Mouse (Mus musculus) adrenal gland, postnatal 25 days (tissue): ENCODE measurements around the gene Pgk1. TPM values are rescaled to one million over a fixed set of nuclear protein-coding genes. Genes with fewer than 3 reads are reported as not detected.
"Not testable (repeated sequence)": the region's sequence is repeated elsewhere in the genome, so short reads cannot be mapped to it uniquely, and the experiment has no call there.

Experiments
- DNase-seq: peaks from one replicate; pipeline ENCODE4 v3.0.0; 2021; ENCODE audit warnings: mixed read lengths
- long read RNA-seq: library from polyadenylated mRNA; stranded (forward); transcript quantifications from one replicate; pipeline ENCODE4 v2.0.0, GENCODE M21; 2021
- total RNA-seq: library from RNA; stranded (reverse); gene quantifications from 2 replicates; pipeline ENCODE4 v1.2.3, GENCODE M21; 2021

The Pgk1 gene
- 218 and 234 TPM in 2 replicates for total RNA-seq
- long read RNA-seq, transcript Pgk1-201 (11 exons, 1,825 nt): major isoform, 414 of 447 reads
- long read RNA-seq, partial matches to known transcripts: 30 of 447 reads
- long read RNA-seq, other reads (novel, unspliced or antisense): 3 of 447 reads

DNA sequence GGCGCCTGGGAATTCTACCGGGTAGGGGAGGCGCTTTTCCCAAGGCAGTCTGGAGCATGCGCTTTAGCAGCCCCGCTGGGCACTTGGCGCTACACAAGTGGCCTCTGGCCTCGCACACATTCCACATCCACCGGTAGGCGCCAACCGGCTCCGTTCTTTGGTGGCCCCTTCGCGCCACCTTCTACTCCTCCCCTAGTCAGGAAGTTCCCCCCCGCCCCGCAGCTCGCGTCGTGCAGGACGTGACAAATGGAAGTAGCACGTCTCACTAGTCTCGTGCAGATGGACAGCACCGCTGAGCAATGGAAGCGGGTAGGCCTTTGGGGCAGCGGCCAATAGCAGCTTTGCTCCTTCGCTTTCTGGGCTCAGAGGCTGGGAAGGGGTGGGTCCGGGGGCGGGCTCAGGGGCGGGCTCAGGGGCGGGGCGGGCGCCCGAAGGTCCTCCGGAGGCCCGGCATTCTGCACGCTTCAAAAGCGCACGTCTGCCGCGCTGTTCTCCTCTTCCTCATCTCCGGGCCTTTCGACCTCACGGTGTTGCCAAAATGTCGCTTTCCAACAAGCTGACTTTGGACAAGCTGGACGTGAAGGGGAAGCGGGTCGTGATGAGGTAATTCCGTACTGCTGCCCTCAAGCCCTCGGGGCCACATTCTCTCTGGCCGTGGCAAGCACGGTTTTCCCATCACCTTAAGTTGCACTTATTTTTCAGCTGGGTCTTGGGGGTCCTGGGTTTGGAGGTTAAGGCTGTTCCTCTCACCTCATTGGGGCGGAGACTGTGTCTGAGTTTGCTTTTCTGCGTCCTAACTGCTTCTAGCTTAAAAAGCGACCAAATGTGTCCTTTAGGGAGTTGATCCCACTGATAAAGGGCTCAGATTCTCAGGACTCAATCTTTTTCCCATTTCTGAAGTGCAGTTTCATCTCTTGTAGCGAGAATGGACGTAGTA is at the start of gene Pgk1:
Gene Pgk1 (plus strand): TSS at position 388 of the 937 bp plus-strand sequence.
- DNase-seq: peak; percentile 87

- no peak for DNase-seq
Measured at GRCm38 (mm10) chrX:106139309-106140070, 47.4 kb upstream of the Pgk1 start.

DNA sequence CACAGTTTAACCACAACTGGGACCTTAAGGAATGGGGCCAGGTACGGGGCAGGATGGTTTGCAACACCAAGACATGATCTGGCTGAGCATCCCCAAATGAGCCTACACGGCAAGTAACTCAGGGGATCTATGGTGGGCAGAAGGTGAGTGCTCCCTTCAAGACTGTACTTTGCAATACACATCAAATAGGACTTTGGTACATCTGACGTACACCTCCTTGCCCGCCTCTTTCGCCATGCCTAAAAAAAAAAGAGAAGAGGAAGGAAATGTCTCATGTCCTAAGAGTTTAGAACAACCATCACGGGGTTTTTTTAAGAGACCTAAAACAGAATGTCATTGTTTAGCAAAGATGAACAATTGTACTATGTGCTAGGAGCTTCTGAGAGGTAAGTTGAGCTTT is 44.0 kb upstream of the Pgk1 start, which contains the start of gene Tlr13:
Gene Tlr13 (plus strand): TSS at position 269 of the 400 bp plus-strand sequence.
- DNase-seq: no peak

DNA sequence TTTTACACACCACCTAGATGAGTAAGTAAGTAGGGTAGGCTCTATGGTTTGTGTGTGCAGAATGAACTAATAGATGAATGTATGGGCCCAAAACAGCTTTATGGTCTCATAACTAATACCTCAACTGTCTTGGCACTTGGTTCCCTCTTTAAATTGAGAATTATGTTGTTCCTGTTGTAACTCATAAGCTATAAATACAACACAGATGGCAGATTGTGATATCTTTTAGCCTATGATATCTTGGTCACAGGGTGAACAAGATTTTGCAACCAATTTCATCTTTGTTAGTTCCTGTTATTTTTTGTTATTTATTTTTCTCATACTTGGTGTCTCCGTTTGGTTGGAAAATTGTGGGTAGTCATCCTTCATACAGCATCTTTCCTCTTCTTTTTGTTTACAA is 38.7 kb upstream of the Pgk1 start:
- DNase-seq: no peak

DNA sequence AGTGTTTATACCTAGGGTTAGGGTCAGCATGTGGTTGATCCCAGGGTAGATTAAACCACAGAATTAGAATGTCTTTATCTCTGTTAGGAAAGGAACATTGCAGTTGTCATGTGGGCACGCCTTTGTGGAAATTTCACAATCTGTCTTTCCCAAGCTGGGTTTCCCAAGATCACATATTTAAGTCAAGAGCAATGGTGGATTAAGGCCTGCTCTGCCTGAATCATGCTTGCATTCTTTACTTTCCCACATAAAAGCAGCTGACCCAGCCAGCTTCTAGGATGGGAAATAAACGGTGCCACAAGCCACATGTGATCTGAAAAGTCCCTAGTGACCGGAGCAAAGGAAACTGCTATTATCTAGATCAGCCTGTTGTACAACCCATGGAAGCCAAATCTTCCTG is 37.4 kb upstream of the Pgk1 start:
- DNase-seq: no peak

DNA sequence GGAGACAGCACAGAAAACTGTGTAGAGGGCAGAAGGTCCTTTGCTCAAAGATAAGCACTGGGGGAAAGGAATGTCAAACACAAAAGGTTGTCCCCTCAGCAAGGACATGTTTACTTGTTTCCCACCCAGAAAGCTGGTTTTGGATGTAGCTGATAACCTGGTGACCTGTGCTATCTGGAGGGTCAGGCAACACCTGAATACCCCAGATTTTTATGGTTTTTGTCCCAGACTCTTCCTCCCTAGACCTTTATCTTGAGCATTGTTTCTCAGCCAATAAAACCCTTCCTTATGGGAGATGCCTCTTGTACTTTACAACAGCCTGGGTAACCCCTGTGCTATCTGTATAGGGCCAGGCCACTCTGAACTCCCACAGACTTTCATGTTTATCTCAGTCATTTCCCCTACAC is 32.7 kb upstream of the Pgk1 start:
- no peak for DNase-seq

DNA sequence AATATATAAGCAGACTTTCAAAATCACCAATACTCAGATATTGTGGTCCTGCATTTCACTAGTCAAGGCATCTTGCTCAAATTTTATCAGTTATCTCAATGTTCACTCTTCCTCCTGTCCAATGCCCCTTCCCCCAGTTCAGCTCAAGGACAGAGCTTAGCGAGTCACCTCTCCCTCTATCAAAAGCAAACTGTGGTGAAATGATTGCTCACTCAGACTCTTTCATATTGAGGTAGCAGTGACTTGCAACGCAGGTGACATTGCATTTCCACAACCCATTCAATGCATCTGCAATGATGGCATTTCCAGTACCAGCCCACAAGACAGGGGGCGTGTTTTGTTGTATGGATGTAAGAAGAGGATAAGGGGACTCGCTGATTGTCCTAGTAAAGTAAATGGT is 31.0 kb upstream of the Pgk1 start:
- no peak for DNase-seq

DNA sequence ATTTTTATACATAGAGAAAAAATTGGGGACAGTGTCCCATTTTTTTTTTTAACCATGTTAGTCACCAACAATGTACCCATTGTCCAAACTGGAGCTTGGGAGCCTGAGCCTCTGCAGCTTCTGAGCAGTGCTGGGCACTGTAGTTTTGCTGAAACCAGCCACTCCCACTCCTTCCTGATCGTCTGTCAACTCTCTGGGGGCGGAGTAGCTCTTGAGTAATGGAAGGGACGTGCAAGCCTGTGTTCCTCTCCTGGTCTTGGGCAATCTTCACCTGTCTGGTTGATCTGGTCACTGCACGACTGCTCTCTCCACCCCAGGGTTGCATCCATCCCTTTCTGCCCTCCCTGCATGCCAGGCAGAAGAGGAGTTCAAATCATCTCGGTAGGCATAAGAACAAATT is 22.9 kb upstream of the Pgk1 start:
- DNase-seq: no peak

- no peak for DNase-seq
Measured at GRCm38 (mm10) chrX:106164555-106164954, 22.3 kb upstream of the Pgk1 start.

DNA sequence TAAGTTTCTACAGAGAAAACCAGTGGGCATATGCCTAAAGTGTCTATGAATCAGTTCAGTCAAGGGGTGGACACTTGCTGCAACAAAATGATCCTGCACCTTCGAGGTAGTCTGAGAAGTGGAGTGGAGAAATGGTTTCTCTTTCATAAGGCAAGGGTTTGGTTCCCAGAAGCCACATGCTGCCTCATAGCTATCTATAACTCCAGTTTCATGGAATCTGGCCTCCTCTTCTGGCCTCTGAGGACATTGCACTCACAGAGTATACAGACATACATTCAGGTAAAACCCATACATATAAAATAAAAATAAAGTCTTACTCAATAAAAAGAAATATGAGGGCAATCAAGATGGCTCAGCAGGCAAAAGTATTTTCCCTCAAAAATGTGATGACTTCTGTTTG is 21.8 kb upstream of the Pgk1 start:
- no peak for DNase-seq

DNA sequence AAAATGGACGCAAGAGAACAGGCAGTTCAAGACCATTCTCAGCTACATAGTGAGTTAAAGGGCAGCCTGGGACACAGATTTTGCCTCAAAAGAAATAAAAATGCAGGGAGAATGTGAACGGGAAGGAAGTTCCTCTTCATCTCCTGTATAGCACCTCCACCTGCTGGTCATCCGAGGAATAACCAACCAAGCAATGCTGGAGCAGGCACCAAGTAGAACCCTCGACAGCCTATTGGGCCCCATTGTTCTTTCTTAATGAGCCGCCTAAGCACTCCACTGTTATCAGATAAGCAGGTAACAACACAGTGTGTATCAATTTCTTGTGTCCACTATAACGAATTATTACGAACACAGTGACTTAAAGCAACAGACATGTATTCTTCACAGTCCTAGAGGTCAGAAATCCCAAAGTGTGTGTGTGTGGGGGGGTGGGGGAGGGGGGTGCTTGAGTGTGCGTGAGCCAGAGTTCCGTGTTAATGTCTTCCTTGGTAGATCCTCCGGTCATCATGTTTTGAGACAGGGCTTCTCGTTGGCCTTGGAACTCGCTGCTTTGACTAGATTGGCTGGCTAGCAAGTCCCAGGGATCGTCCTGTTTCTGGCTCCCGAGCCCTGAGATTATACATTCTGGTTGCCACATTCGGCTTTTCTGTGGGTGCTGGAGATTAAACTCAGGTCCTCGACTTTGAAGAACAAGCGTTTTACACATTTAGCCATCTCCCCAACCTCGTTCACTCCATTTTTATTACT is 15.6 kb upstream of the Pgk1 start:
- peak; percentile 62 for DNase-seq

DNA sequence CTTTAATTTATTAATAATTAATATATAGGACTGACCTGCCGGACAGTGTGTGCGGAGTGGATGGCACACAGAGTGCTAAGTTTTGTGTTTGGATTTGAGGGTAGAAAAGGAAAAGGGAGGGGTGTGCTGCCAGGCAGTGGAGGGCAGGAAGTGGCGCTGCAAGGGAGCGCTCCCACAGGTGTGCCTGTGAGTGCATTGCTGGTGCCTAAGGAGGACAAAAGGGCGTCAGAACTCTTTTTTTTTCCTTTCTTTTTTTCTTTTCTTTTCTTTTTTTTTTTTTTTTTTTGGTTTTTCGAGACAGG is 15.1 kb upstream of the Pgk1 start:
- DNase-seq: no peak

DNA sequence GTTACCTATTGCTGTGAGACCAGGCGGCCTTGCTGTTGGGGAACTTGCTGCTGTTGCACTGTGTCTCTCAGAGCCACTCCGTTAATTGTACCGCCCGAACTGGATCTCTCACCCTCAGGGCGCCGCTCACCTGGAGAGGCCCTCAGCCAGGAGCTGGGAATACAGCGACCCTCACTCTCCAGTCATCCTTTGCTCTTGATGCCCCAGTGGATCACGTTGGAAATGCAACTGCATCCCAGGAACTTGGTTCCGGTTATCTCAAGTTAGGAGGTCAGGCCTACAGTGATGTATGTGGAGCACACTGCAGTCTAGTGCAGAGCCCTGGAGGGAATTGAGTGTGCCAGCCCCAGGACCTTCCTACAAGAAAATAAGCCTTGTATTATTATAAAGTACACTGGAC is 10.6 kb upstream of the Pgk1 start:
- DNase-seq: no peak

DNA sequence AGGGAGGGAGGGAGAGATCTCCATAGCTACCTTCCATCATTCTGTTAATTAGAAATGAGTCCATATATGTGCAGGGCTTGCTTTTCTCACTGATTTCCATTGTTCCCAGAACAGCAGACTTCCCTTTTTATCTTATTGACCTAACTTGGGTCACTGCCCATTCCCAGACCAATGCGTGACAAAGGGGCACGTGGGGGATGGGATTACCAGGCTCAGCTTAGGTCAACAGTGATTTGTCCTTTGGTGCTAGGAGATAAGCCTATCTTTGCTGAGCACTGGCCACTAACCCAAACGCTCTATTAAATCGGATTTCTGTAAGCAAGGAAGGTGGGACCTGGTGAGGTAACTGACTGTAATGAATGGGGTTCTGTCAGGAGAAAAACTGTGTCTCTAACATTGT is 2.6 kb upstream of the Pgk1 start:
- DNase-seq: no peak

GRCm38 (mm10) chrX:106185706-106186105 is 1.2 kb upstream of the Pgk1 start:
- DNase-seq: no peak

DNA sequence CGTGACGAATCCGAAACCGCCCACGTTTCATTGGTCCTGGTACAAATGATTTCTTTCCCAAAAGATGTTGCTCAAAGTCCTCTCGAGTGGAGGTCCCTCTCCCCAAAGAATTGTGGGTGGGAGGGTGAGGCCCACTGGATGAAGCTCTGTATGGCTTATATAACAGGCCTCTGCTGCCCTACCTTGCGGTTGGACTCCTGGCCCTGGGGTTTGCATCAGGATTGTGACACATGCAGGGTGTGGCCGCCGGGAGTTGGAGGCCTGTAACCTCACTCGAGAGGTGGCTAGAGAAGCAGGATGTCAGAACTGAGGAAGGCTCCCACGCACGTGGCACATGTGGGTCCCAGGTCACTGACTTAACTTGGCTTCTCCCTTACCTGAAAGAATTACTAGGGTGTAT is 837 bp downstream of the Pgk1 start:
- DNase-seq: peak; percentile 15

DNA sequence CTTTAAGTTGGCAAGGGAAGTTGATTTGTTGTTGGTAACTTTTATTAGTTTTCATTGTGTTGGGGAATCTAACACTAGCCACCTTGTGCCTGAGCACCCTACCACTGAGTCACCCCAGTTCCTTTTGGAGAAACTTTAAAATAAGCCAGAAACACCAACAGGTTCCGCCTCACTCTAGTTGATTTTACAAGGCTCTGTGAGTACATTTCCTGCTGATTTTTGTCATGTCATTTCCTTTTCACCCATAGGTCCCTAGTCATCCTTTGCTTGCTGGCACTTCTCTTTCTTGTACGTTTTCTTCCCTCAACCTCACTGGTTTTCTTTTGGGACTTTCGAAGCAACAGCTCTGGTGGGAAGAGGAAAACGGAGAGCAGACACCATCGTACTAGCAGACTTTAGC is 2.5 kb downstream of the Pgk1 start:
- no peak for DNase-seq

GRCm38 (mm10) chrX:106190091-106190490 is 3.2 kb downstream of the Pgk1 start:
- no peak for DNase-seq

GRCm38 (mm10) chrX:106194361-106194760 is 7.5 kb downstream of the Pgk1 start:
- not testable (repeated sequence) for DNase-seq

DNA sequence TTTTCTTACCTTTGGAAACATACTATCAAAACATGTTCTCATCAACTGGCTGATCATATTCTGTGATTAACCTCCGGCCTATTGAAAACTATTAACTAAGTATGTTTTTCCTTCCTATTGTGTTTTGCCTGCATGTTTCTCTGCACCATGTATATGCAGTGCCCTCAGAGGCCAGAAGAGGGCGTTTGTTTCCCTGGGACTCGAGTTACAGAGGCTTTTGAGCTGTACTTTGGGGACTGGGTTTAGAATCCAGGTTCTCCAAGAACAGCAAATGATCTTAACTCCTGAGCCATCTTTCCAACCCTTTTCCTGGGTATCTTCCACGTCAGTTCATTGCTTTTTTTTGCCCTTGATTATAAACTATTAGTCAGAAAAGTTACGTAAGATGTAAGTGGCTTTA is 10.4 kb downstream of the Pgk1 start:
- no peak for DNase-seq

DNA sequence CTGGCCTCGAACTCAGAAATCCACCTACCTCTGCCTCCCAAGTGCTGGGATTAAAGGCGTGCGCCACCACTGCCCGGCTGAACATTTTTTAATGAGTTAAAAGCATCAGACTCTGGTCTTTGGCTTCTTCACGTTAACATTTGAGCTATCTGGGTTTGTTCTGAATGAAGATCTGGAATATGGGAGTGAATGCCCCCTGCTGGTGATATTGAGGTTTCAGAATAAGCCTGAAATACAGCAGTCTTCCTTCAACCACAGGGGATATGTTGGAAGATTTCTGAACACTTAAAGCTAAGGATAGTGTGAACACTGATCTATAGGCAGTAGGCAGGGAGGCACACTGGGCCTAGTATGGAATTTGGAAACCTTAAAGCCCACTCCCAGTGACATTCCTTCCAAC is 12.0 kb downstream of the Pgk1 start:
- DNase-seq: no peak

DNA sequence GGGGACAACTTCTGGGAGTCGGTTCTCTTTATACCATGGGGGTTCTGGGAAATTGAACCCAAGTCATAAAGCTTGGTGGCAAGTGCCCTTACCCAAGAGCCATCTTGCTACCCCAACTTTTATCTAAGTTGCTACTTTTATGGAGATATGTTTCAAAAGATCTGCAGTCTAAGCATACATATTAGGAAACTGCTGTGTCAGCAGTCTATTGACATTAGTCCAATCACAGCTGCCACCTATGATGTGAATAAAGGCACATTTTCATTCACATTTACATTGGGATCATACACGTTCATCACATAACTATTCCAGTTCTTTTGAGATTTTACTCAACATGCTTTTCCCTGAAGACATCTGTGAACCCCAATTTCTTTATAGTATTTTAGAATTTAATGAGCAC is 22.2 kb downstream of the Pgk1 start:
- no peak for DNase-seq
